Mouse (Mus musculus) bone marrow macrophage, adult 2 months (primary cell): Measurements from ENCODE around the gene Perm1.

Experiments
- CTCF ChIP-seq: IDR thresholded peaks from 2 replicates; pipeline ENCODE4 v1.5.1; 2012; ENCODE audit warnings: low read depth, mild to moderate bottlenecking, low read length, moderate library complexity
- POLR2A ChIP-seq: IDR thresholded peaks from 2 replicates; pipeline ENCODE4 v1.6.1; 2012; ENCODE audit warnings: mild to moderate bottlenecking, low read depth, low read length, borderline replicate concordance

DNA sequence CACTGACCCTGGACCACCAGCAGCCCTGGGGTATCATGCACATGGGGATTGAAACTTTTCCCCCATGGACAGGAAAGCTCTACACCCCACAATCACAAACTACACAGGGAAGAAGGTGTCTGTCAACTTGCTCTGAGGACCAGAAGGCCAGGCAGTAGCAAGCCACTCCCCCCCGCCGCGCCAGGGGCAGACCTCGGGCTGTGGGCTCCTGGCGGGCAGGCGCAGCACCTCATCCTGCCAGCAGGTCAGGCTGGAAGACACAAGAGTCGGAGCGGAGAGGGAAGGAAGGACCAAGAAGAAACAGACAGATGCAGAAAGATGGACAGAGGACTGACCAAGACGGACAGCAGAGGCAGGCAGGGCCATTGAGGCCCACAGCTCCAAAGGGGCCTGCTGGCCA, 38.0 kb upstream of the Perm1 start:
- TF ChIP-seq POLR2A (no peak), CTCF (no peak)
